Mouse (Mus musculus): ENCODE measurements around the gene Defa2.
"Not testable (repeated sequence)": the region's sequence is repeated elsewhere in the genome, so short reads cannot be mapped to it uniquely, and the experiment has no call there.

Defa2 gene

DNA sequence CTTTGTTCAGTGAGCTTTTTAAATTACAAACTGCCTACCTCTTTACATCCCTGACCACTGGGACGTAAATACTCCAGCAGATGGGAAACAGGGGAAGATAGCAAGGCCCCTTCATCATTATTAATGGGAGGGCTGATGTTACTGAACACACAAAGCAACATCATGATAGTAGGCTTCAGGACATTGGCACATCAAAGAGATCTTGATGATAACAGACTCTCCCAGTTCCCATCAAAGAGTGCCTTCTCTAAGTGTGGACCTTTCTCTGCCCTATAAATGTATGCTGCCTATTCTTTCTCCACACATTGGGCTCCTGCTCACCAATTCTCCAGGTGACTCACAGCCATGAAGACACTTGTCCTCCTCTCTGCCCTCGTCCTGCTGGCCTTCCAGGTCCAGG, at the start of gene Defa2:
Defa2 (plus strand) TSS at position 301 of the 400 bp plus-strand sequence.
- not testable (repeated sequence) for DNase-seq

DNA sequence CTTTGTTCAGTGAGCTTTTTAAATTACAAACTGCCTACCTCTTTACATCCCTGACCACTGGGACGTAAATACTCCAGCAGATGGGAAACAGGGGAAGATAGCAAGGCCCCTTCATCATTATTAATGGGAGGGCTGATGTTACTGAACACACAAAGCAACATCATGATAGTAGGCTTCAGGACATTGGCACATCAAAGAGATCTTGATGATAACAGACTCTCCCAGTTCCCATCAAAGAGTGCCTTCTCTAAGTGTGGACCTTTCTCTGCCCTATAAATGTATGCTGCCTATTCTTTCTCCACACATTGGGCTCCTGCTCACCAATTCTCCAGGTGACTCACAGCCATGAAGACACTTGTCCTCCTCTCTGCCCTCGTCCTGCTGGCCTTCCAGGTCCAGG, 13.2 kb downstream of the Defa2 start, which contains the start of gene Defa33:
Defa33 (plus strand) TSS at position 301 of the 400 bp plus-strand sequence.
- DNase-seq: not testable (repeated sequence)

DNA sequence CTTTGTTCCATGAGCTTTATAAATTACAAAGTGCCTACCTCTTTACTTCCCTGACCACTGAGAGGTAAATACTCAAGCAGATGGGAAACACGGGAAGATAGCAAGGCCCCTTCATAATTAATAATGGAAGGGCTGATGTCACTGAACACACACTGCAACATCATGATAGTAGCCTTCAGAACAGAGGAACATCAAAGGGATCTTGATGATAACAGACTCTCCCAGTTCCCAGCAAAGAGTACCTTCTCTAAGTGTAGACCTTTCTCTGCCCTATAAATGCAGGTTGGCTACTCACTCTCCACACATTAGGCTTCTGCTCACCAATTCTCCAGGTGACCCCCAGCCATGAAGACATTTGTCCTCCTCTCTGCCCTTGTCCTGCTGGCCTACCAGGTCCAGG, 48.8 kb downstream of the Defa2 start, which contains the start of gene Defa36:
Defa36 (plus strand) TSS at position 301 of the 400 bp plus-strand sequence.
- not testable (repeated sequence) for DNase-seq

Measured in kidney, postnatal 36 days (tissue).